Mouse (Mus musculus) left cerebral cortex, postnatal 25 days (tissue): Measurements from ENCODE around the gene Cul1. TPM values are rescaled to one million over a fixed set of nuclear protein-coding genes. Genes with fewer than 3 reads are reported as not detected.
"Not testable (repeated sequence)": the region's sequence is repeated elsewhere in the genome, so short reads cannot be mapped to it uniquely, and the experiment has no call there.

Experiments used
- DNase-seq, 2 experiments: peaks; one replicate each; pipeline ENCODE4 v3.0.0; 2022; ENCODE audit warnings: low spot score in 2 of 2, mixed read lengths in 1 of 2
- intact Hi-C: fragments of 180-260 bp; cut with DNase I; formaldehyde crosslinking; loops from one replicate; pipeline ENCODE4 v1.15.1; 2025
- total RNA-seq, 2 experiments: library from RNA; stranded (reverse); gene quantifications; 2 replicates each; pipeline ENCODE4 v1.2.3; 2021

Cul1 gene
- 100 to 1,000 TPM; 106 to 122 TPM for total RNA-seq

DNA sequence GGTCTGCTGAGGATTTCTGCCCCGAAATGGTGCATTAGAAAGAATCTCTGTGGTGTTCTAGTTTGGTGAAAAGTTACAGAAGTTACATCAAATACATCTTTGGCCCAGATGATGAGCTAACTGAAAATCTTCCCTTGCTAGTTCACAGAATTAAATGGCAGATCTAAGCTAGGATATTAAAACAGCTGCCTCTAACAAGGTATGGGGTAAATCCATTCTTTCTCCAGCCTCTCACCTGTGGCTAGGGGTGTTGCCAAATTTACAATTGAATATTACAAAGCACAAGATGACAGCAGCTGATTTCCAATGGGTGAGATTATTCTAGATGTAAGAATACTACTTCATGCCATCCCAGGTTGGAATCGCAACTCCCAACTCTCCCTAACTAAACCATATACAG, at the start of gene Cul1:
TSS of gene Cul1 (plus strand) at position 301 of the 400 bp plus-strand sequence.
- no peak for DNase-seq
- intact Hi-C loops = no loop called here

GRCm38 (mm10) chr6:47404419-47405382, 48.5 kb upstream of the Cul1 start:
- intact Hi-C loops = no loop called here
- peak in 1 of 2 experiments; percentile 47 for DNase-seq

DNA sequence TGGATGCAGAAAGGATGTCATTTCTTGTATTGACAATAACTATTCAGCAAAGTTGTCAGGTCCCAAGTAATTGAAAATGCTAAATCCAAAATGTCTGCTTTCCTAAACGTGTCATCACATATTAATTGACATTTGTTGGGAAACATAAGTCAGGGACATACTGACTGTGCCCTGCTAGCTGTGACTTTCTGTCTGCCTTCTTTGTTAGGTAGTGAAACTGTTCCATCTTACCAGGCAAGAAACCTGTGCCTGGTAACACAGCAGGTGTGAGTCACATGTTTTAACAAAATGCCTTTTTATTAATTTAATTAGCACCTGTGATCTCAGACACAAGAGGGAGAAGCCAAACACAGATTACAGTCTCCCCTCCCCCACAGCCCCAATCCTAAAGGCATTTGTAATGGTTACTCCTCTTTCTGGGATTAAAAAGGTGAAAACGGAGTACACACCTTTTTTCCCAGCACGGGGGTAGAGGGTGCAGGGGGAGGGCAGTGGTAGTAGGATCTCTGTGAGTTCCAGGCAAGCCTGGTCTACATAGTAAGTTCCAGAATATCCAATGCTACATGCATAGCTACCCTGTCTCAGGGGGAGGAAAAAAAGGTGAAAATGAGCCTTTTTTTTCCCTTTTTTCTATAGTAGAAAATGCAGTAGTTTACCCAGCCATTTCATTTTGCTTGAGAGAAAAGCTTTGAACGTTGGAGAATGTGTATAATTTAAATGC, 40.2 kb upstream of the Cul1 start:
- intact Hi-C loops = no loop called here
- no peak for DNase-seq

DNA sequence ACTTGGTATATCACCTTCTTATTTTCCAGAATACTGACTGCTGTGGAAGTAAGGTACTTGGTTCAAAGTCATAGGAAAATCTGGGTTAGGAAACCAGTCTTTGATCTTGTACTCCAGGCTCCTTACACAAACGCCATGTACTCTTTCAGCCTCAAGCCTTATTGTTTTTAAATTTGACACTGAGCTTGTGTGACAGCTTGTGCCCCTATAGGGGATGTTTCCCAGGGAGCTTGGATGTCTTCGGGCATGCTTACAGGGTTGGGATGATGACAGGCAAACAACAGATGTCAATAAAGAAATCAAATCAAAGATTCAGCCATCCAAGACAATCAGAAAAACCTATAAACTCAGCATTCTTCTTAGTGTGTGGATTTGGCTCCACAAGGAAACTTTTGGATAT, 39.5 kb upstream of the Cul1 start:
- no peak for DNase-seq
- intact Hi-C loops = no loop called here

DNA sequence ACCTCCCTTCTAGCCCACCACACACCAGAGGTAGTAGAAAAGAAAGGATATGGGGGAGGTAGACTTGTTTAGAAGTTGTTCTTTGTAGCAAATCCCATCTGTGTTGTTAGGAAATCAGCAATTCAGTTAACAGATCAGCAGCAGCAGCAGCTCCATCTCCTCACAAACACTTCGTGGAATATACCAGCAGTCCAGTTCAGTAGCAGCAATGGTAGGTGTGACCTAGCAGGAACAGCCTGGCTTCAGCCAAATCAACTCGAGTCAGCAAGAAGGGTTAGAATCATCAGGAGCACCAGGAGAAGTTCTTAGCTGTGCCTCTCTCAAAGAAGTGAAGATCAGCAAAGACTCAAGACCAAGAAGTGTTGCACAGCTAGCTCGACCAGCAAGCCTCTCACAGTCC, 34.5 kb upstream of the Cul1 start:
- DNase-seq = no peak
- intact Hi-C loops = no loop called here

DNA sequence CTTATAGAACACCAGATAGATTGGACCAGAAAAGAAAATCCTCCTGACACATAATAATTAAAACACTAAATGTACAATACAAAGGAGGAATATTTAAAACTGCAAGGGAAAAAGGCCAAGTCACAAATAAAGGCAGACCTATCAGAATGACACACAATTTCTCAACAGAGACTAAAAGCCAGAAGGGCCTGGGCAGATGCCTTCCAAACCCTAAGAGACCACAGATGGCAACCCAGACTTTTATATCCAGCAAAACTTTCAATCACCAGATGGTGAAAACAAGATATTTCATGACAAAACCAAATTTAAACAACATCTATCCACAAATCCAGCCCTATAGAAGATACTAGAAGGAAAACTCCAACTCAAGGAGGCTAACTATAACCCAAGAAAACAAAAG, 33.0 kb upstream of the Cul1 start:
- DNase-seq = no peak

DNA sequence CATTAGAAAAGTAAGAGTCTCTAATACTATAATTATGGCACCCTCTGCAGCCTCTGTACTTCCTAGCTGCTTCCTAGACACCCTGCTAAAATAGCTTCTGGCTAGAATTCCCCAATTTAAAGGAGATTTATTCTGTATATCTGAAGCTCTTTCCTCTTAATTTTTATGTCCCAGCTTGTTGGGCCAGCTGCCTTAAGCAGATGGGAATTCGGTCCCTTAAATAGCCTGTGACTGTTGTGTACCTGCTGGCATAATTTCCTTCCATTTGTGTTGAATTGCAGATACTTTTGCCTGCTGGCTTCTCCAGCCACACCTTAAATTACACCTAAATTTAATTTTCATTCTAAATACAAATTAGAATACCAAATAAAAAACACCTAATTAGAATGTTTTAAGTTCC, 32.0 kb upstream of the Cul1 start:
- DNase-seq = peak in 1 of 2 experiments; percentile 4
- intact Hi-C loops = no loop called here

More for the DNA sequence above, 33.0 kb upstream of the Cul1 start:
- intact Hi-C loops = no loop called here

DNA sequence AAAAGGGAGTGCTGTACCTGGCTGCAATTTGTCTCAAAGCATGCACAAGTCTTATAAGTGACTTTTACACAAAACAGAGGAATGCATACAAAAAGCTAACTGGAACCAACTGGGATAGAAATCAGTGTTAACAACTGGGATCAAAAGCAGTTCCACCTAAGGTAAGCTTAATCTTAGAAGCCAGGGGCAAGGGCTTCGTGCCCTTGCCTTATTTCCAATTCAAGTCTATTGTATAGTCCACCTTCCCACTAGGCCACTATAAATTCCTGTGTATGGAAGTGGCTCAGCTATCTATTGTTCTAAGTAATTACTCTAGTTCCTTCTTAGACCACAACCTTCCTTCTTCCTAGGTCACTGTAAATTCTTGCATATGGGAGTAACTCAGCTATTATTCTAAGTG, 27.1 kb upstream of the Cul1 start:
- DNase-seq = no peak
- intact Hi-C loops = no loop called here

DNA sequence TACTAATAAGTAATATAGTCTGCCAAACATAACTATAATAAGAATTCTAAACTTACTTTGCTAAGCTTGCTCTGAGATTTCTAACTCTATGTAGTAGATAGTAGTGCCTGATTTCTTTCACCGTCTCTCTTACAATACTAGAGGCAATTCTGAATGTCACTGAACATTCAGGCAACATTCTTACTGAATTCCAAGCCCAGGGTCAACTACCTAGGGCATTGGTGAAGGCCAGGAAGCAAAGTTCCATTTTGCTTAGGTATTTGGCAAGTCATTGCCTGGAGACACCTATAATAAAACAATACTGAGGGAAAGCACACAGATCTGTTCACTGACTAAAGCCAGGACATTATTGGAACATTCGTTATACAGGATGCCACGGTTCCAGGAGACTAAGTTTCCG, 26.6 kb upstream of the Cul1 start:
- intact Hi-C loops, DNase-seq: not testable (repeated sequence)

- DNase-seq, intact Hi-C loops: not testable (repeated sequence)
Observed at GRCm38 (mm10) chr6:47432795-47433194, 20.4 kb upstream of the Cul1 start.

- DNase-seq = no peak
- intact Hi-C loops = no loop called here
Observed at GRCm38 (mm10) chr6:47440080-47440479, 13.1 kb upstream of the Cul1 start.

DNA sequence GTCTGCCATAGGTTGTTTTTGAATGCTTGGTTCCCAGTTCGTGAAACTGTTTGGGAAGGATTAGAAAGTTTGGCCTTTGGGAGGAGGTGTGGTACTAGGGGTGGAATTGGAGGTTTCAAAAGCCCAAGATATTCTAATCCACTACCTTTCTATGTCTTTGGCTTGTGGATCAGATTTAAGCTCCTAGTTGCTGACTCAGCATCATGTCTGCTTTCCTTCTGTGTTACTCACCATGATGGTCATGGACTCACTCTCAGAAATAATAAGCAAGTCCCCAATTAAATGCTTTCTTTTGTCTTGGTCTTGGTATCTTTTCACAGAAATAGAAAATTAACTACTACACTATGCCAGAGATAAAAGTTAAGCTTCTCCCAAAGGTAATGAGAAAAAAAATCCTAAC, 5.5 kb upstream of the Cul1 start:
- intact Hi-C loops = no loop called here

DNA sequence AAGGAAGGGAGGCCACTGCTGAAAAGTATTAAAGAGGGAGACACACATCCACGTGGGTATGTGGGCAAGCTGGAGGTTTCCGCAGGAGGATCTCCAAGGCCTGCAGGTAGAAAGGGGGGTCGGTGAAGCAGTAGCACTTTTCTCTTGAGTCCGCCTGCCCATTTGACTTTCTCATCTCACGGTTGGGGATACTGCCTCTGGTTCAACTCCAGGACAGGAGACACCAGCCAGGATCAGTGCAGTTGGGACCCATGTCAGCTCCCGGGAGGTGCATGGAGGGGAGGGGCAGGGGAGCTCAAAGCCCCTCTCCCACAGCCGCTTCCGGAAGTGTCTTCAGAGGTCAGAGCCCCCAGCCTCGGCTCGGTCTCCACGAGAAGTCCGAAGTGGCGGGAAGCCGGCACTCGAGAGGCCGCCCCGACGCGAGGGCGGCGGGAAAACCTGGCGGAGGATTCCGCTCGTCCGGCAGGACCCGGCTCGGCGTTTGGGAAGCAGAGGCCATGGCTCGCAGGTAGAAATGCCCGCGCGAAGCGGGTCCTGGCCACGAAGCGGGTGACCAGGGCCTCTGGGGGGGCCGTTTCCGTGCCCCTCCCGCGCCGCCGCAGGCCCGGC, 428 bp downstream of the Cul1 start:
- intact Hi-C loops = loop anchor here (2.0 kb wide), 2 partner anchors 139 to 141 kb away; partner anchors contain the start of gene Ezh2
- DNase-seq = peak; percentile 49 to 52

More for the DNA sequence above, 5.5 kb upstream of the Cul1 start:
- no peak for DNase-seq

DNA sequence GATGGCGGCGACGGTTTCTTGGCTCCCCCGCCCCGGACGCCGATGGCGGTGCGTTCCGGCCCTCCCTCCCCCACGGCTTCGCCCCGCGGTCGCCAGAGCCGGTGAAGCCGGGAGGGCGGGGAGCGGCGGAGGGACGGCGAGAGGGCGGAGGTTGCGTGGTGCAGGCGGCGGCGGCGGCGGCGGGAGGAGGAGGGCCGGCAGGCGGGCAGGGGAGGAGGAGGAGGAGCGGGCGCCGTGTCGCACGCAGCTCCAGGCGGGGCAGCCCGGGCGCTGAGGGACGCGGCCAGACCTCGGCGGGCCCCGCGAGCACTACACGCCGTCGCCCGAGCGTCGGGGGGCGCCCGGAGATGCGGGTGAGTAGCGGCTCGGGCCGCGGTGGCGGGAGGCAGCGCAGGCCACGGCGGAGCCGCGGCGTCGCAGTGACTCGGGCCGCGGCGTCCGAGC, 955 bp downstream of the Cul1 start:
- DNase-seq = peak; percentile 66 to 68
- intact Hi-C loops = loop anchor here (2.0 kb wide), 2 partner anchors 139 to 141 kb away; partner anchors contain the start of gene Ezh2

DNA sequence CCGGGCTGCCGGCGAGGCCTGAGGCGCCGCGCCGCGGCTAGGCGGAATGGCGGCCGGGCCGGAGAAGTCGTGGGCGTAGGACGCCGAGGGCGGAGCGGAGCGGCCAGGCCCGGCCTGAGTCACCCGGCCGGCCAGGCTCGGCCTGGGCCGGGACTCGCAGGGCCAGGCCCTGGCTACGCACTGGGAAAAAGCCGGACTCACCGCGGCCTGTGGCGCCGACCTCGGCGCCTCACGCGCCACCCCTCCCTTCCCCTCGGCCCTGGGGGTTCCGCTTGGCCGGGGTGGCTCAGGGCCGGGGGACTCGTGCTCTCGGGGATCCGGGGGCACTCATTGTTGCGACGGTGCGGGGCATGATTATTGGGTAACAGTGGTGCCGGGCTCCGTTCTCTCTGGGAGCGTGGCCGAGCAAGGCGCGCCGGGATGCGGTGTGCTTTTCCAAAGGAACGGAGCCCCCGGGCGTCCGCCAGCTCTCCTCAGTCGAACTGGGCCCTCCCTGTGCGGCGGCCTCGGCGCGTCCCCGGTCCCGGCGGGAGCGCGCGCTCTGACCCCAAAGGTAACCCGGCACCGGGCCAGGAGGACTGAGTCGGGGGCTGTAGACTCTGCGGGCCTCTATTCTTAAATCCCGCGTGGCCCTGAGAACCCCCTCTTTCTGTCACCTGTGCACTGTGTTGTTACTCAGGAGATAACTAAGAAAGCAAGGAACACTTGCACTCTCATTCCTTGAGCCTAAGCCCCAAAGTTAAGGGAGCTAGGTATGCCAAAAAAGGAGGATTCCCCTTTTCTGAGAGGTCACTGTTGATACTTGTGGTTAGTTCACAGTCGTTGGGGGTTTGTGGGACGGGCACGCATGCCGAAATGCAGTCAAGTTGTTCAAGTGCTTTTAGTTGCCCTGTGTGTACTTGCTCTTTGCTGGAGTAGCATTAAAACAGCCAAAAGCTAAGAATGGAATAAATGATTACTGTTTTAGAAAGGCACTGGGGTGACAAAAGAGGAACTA, 1.7 kb downstream of the Cul1 start:
- peak; percentile 40 to 64 for DNase-seq
- intact Hi-C loops = loop anchor here (2.0 to 5.0 kb wide), 4 partner anchors 63 to 197 kb away; partner anchors contain the start of gene Ezh2

DNA sequence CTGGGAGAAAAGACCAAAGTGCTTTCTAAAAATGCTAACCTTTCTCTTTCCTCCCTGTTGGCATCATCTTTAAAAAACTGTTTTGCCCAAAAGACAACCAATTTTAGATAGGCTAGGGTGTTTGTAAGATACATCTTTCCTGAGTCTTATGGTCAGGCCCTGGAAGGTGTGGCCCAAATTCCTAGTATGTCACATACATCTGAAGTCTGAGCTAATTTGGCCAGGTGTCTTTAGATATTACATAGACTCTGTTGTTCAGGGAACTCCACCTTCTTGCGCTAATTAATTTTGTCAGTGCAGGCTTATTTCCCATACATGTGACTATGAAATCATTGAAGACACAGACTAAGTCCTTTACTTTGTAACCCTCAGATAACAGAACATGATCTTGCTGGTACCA, 2.6 kb downstream of the Cul1 start:
- DNase-seq = no peak
- intact Hi-C loops = loop anchor here (2.0 to 5.0 kb wide), 4 partner anchors 64 to 196 kb away; partner anchors contain the start of gene Ezh2

- DNase-seq = no peak
- intact Hi-C loops = loop anchor here (5.0 kb wide), 2 partner anchors 65 to 195 kb away; no protein-coding TSS in a partner anchor
Observed at GRCm38 (mm10) chr6:47456853-47457252, 3.7 kb downstream of the Cul1 start.

GRCm38 (mm10) chr6:47465400-47465799, 12.2 kb downstream of the Cul1 start:
- intact Hi-C loops = no loop called here
- DNase-seq = no peak

DNA sequence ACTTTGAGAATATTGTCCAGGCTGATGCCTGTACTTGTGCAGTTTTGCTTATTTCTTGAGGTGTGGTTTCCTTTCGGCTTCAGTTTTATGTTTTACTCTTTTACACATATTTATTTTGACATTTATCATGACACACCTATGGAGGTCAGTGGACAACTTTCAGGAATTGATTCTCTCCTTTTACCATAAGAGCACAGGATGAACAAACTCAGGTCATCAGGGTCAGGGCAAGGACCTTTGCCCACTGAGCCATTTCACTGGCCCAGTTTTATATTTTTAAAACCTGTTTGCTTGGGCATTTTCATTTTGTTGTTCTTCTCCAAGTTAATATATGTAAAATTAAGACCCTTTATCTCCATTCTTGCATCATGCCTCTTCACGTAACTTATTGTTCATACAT, 13.3 kb downstream of the Cul1 start:
- intact Hi-C loops = no loop called here
- no peak for DNase-seq
